Mouse (Mus musculus) liver, adult 2 months (tissue): ENCODE measurements around the gene Cks1b. TPM values are rescaled to one million over a fixed set of nuclear protein-coding genes. Genes with fewer than 3 reads are reported as not detected.
A peak's percentile ranks its signal among the peaks of the same experiment; 100 is the strongest.

Source experiments
- DNase-seq: peaks from one replicate; pipeline ENCODE4 v3.0.0-alpha.2; 2011; ENCODE audit warnings: low read depth, low spot score; ENCODE audit errors: extremely low read depth
- H3K27ac ChIP-seq: fragments of 200-500 bp; replicated peaks from 2 replicates; pipeline ENCODE4 v1.5.1; 2012; ENCODE audit warnings: low read depth, mild to moderate bottlenecking, control low read depth, inconsistent platforms, low read length; ENCODE audit not compliant: insufficient read depth
- H3K27me3 ChIP-seq: fragments of 200-500 bp; 2 replicates; pipeline ENCODE4 v1.6.1; 2012; ENCODE audit warnings: mild to moderate bottlenecking, moderate library complexity, low read length, inconsistent platforms; ENCODE audit not compliant: control insufficient read depth, insufficient read depth
- H3K36me3 ChIP-seq: fragments of 200-500 bp; 2 replicates; pipeline ENCODE4 v1.6.1; 2012; ENCODE audit warnings: low read length, inconsistent platforms; ENCODE audit not compliant: control insufficient read depth, insufficient read depth
- H3K4me1 ChIP-seq: fragments of 200-500 bp; 2 replicates; pipeline ENCODE4 v1.6.1; 2011; ENCODE audit warnings: low read length; ENCODE audit not compliant: control insufficient read depth, insufficient read depth
- H3K4me3 ChIP-seq: fragments of 200-500 bp; 2 replicates; pipeline ENCODE4 v1.5.1; 2011; ENCODE audit warnings: low read depth, mild to moderate bottlenecking, control low read depth, low read length, moderate library complexity; ENCODE audit not compliant: insufficient read depth
- H3K79me2 ChIP-seq: fragments of 200-500 bp; 2 replicates; pipeline ENCODE4 v1.6.1; 2012; ENCODE audit warnings: inconsistent platforms, mild to moderate bottlenecking, low read length, moderate library complexity; ENCODE audit not compliant: control insufficient read depth, insufficient read depth
- H3K9ac ChIP-seq: fragments of 200-500 bp; 2 replicates; pipeline ENCODE4 v1.6.1; 2012; ENCODE audit warnings: low read depth, mild to moderate bottlenecking, control low read depth, inconsistent platforms, low read length
- CTCF ChIP-seq: fragments of 200-500 bp; IDR thresholded peaks from 2 replicates; pipeline ENCODE4 v1.5.1; 2011; ENCODE audit warnings: low read depth, low read length, control low read depth
- POLR2A ChIP-seq: fragments of 200-500 bp; IDR thresholded peaks from 2 replicates; pipeline ENCODE4 v1.6.1; 2011; ENCODE audit warnings: low read length, control low read depth; ENCODE audit not compliant: insufficient read depth; ENCODE audit errors: extremely low read depth
- WGBS: fragments of 180-500 bp; shearing (Covaris S2); methylation state at CpG from one replicate; pipeline ENCODE4 v1.1.7; 2018; 5-methylcytosine and 5-hydroxymethylcytosine counted together
- polyA plus RNA-seq: library from polyadenylated mRNA; depleted of rRNA; stranded (reverse); fragments of >200 nt; gene quantifications from 2 replicates; pipeline ENCODE4 v1.2.3, GENCODE M21; 2012
- total RNA-seq: library from RNA; depleted of rRNA; stranded (reverse); fragments of >200 nt; gene quantifications from 2 replicates; pipeline ENCODE4 v1.2.3, GENCODE M21; 2014

Cks1b gene
- total and polyA plus RNA-seq, 2 experiments, result 3.0 to 11.0 TPM

DNA sequence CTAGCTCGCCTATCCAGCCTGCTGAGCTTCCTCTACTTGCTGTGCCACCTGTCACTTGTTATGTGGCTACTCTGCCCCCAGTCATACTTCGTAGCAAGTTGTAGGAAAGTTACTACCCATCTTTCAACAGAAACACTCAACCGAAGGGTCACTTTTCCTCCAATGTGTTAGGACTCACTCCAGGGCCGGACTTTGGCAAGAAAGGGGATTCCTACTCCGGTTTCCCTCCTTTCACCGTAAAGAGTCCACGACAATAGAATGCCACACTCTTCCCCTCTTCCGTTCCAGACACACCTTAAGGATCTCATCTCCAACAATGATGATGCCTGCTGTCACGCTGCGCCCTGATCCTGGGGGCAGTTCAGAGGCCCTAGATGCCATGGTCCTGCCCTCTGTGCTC lies 7.3 kb downstream of the Cks1b start:
- peaks cover 4% of the 10 kb centered on the region for H3K36me3 ChIP-seq
- no peaks in the 10 kb centered on the region for H3K27me3 ChIP-seq
- 34% methylated on average over 10 of the region's 10 CpGs for WGBS
- peaks cover 22% of the 10 kb centered on the region for H3K4me1 ChIP-seq
- H3K9ac ChIP-seq, result peak overlapping the region; percentile 83
- H3K27ac ChIP-seq, result peak overlapping the region; percentile 93
- TF ChIP-seq CTCF (no peak), POLR2A (no peak)
- peaks cover 4% of the 10 kb centered on the region; the same call in 1 of the 2 replicates for H3K79me2 ChIP-seq
- peak; percentile 54 for DNase-seq
- peak overlapping the region; percentile 69 for H3K4me3 ChIP-seq

DNA sequence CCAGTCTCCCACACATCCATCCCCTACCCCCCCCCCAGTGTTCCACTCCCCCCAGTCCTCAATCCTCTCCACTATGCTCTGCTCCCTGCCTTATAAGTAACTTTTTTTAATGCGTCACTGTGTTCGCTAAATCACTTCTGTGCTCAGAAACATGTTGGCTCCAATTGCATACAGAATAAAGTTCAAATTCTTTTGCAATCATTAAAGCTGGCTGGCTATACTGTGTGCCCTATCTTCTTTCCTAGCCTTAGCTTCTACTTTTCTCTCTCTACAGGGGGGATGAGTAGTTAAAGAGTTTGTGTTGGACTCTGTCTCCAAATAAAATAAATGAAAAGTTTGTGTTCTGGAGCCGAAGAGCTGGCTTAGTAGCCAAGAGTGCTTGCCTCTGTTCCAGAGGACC lies 8.5 kb downstream of the Cks1b start:
- Histone ChIP-seq H3K9ac (peak overlapping the region; percentile 57), H3K4me1 (peaks cover 24% of the 10 kb centered on the region), H3K36me3 (peaks cover 5% of the 10 kb centered on the region; the same call in 1 of the 2 replicates), H3K27ac (peak overlapping the region; percentile 93), H3K79me2 (peaks cover 3% of the 10 kb centered on the region; the same call in 1 of the 2 replicates), H3K4me3 (no peak overlapping the region), H3K27me3 (no peaks in the 10 kb centered on the region)
- peak; percentile 89 for DNase-seq
- 37% methylated on average over 3 of the region's 3 CpGs for WGBS
- TF ChIP-seq POLR2A, result no peak
- no peak for TF ChIP-seq CTCF

DNA sequence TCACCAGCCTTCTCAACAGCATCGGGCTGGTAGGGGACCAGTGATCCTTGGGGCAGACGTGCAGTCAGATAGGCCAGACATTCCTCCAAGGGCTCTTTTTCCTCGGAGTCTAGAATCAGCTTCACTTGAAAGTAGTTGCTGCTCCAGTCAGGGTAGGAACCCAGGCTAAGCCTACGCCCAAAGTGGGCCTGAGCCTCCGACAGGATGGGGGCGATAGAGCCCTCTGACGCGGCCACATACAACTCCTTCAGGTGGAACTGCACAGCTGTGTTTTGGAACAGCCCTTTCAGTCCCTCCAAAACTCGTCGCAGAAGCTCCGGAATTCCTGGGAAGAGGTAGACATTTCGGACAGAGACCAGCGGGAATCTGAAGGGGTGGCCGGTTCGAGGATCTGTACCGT lies 9.7 kb downstream of the Cks1b start:
- Histone ChIP-seq H3K27me3 (no peaks in the 10 kb centered on the region), H3K4me3 (no peak overlapping the region), H3K9ac (no peak overlapping the region), H3K79me2 (peaks cover 5% of the 10 kb centered on the region; the same call in 1 of the 2 replicates), H3K36me3 (peaks cover 7% of the 10 kb centered on the region; the same call in 1 of the 2 replicates), H3K4me1 (peaks cover 24% of the 10 kb centered on the region), H3K27ac (no peak overlapping the region)
- WGBS, result 81% methylated on average over 16 of the region's 16 CpGs
- TF ChIP-seq POLR2A (no peak), CTCF (no peak)
- no peak for DNase-seq

DNA sequence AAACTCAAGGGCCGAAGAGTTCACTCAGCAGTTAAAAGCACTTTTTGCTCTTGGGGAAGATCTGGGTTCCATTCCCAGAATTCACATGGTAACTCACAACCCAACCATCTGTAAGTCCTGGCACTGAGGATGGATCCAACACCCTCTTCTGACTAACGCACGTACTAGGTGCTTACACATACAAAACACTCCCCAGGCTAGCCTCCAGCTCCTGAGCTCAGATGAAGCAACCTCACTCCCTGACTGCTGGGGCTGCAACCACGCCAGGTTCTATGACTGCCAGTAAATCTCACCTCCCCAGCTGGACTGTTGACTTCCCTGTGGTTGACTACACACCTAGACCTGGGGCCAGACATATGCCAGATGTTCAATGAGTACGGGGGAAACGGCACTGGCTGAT lies 11.3 kb downstream of the Cks1b start:
- TF ChIP-seq CTCF (no peak), POLR2A (no peak)
- no peak overlapping the region for H3K4me3 ChIP-seq
- 35% methylated on average over 6 of the region's 6 CpGs for WGBS
- DNase-seq, result peak; percentile 91
- H3K27ac ChIP-seq, result peak overlapping the region; percentile 55
- peaks cover 10% of the 10 kb centered on the region; the same call in 1 of the 2 replicates for H3K36me3 ChIP-seq
- no peaks in the 10 kb centered on the region for H3K27me3 ChIP-seq
- peaks cover 5% of the 10 kb centered on the region; the same call in 1 of the 2 replicates for H3K79me2 ChIP-seq
- peaks cover 24% of the 10 kb centered on the region for H3K4me1 ChIP-seq
- no peak overlapping the region for H3K9ac ChIP-seq

DNA sequence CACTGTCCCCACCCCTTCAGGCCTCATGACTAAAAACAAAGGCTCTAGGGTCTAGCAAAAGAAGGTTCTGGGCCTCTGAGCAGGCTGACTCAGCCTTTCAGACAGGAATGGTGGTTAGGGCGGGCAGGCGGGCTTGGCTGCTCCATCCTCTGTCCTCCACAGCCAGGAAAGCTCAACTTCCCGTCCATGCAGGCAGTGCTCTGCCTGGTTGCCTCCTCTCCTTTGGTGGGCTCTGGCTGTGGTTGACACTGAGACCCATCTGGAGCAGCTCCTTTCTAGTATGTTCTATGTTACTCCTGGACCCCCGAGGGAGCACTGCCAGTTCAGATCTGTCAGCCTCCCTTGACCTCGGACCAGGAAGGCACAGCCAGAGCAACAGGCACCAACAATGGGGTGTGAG lies 15.5 kb downstream of the Cks1b start, which contains the start of gene Lenep:
Lenep (minus strand) TSS at position 101 of the 400 bp plus-strand sequence.
- Histone ChIP-seq H3K79me2 (peaks cover 8% of the 10 kb centered on the region; the same call in 1 of the 2 replicates), H3K27me3 (no peaks in the 10 kb centered on the region), H3K27ac (no peak within 1 kb of the TSS), H3K36me3 (peaks cover 14% of the 10 kb centered on the region; the same call in 1 of the 2 replicates), H3K4me3 (no peak within 1 kb of the TSS), H3K9ac (no peak within 1 kb of the TSS), H3K4me1 (peaks cover 10% of the 10 kb centered on the region; the same call in 1 of the 2 replicates)
- TF ChIP-seq CTCF, result no peak
- no peak for TF ChIP-seq POLR2A
- 88% methylated on average over 5 of the region's 5 CpGs for WGBS
- no peak for DNase-seq

DNA sequence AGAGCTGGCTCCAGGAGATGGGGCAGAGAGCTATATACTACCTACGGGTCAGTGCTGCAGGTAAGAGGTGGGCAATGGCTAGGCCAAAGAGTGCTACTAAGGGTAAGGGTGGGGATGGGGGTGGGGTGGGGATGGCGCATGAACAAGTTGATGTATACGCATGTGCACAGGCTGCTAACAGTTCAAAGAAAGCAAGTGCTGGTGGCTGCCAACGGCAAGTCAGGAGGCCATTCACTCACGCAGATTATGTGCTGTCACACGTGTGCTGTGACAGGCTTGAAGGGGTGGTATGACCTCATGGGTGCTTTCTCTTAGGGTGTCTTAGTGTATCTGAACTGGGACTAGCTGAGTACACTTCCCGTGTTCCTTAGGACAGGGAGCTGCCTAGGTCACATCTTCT lies 16.9 kb downstream of the Cks1b start:
- no peaks in the 10 kb centered on the region for H3K27me3 ChIP-seq
- H3K27ac ChIP-seq, result no peak overlapping the region
- DNase-seq, result no peak
- no peak overlapping the region for H3K4me3 ChIP-seq
- H3K9ac ChIP-seq, result no peak overlapping the region
- peaks cover 6% of the 10 kb centered on the region; the same call in 1 of the 2 replicates for H3K4me1 ChIP-seq
- H3K36me3 ChIP-seq, result peaks cover 14% of the 10 kb centered on the region; the same call in 1 of the 2 replicates
- TF ChIP-seq POLR2A (no peak), CTCF (no peak)
- WGBS, result 90% methylated on average over 7 of the region's 7 CpGs
- peaks cover 5% of the 10 kb centered on the region; the same call in 1 of the 2 replicates for H3K79me2 ChIP-seq
